Mouse (Mus musculus) olfactory bulb, adult 2 months (tissue): ENCODE data around the gene Prdm12.

Experiments used
- CTCF ChIP-seq: fragments of 200-500 bp; IDR thresholded peaks from 2 replicates; pipeline ENCODE4 v1.5.1; 2012; ENCODE audit warnings: low read depth, mild to moderate bottlenecking, low read length, moderate library complexity; ENCODE audit not compliant: insufficient read depth
- POLR2A ChIP-seq: fragments of 200-500 bp; IDR thresholded peaks from 2 replicates; pipeline ENCODE4 v1.6.1; 2012; ENCODE audit warnings: mild to moderate bottlenecking, low read depth, low read length, moderate library complexity; ENCODE audit not compliant: insufficient read depth

DNA sequence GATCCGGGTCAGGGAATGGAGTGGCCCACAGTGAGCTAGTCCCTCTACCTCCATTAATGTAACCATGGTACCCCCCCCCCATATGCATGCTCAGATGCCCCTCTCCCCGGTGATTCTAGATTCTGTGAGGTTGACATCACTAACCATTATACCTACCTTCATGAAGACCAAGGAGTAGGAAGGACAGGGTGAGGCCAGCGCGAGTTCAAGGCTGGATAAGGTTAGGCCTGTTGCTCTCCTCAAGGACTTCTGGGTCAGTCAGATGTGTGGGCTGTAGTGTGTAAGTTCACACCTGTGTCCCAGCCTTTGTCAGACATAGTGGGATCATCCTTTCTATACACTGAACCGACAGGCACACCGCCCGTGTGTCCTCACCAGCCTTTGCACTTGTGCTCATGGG, 16.5 kb downstream of the Prdm12 start:
- TF ChIP-seq CTCF = no peak
- TF ChIP-seq POLR2A = no peak
